Mouse (Mus musculus) lung, embryonic 16.5 days (tissue): ENCODE measurements around the gene Echdc2. TPM values are rescaled to one million over a fixed set of nuclear protein-coding genes. Genes with fewer than 3 reads are reported as not detected.

ENCODE experiments used
- ATAC-seq: fragments of 200-750 bp; cut with Nextera tagmentation; 2 replicates; pipeline ENCODE4 v1.8.0; 2017; ENCODE audit warnings: low read depth, mild to moderate bottlenecking, moderate library complexity
- H3K27ac ChIP-seq: fragments of 300-500 bp; sonication (generic); 2 replicates; pipeline ENCODE4 v1.5.1; 2014; ENCODE audit warnings: mild to moderate bottlenecking, control low read depth, low read length
- H3K27me3 ChIP-seq: fragments of 300-500 bp; sonication (generic); 2 replicates; pipeline ENCODE4 v1.6.1; 2014; ENCODE audit warnings: low read depth, low read length, mixed read lengths; ENCODE audit not compliant: control insufficient read depth, insufficient read depth
- H3K36me3 ChIP-seq: fragments of 300-500 bp; sonication (generic); 2 replicates; pipeline ENCODE4 v1.6.1; 2014; ENCODE audit warnings: low read length; ENCODE audit not compliant: control insufficient read depth, insufficient read depth
- H3K4me1 ChIP-seq: fragments of 300-500 bp; sonication (generic); replicated peaks from 2 replicates; pipeline ENCODE4 v1.6.1; 2014; ENCODE audit warnings: low read length, mixed read lengths; ENCODE audit not compliant: control insufficient read depth, insufficient read depth
- H3K4me2 ChIP-seq: fragments of 300-500 bp; sonication (generic); 2 replicates; pipeline ENCODE4 v1.6.1; 2014; ENCODE audit warnings: low read depth, low read length, control low read depth
- H3K4me3 ChIP-seq: fragments of 300-500 bp; sonication (generic); 2 replicates; pipeline ENCODE4 v1.5.1; 2014; ENCODE audit warnings: mild to moderate bottlenecking, low read length, control low read depth
- H3K9ac ChIP-seq: fragments of 300-500 bp; sonication (generic); 2 replicates; pipeline ENCODE4 v1.6.1; 2014; ENCODE audit warnings: low read length, control low read depth
- H3K9me3 ChIP-seq: fragments of 300-500 bp; sonication (generic); 2 replicates; pipeline ENCODE4 v1.6.1; 2016; ENCODE audit warnings: low read length; ENCODE audit not compliant: control insufficient read depth
- WGBS: fragments of 180-500 bp; shearing (Covaris S2); extraction: QIAGEN DNeasy Blood & Tissue Kit; methylation state at CpG from one replicate; pipeline ENCODE4 v1.1.7; 2014; 5-methylcytosine and 5-hydroxymethylcytosine counted together
- polyA plus RNA-seq: library from polyadenylated mRNA; unstranded; fragments of >200 nt; fragmentation: Nextera tagmentation; extraction: Ambion mirVana; gene quantifications from 2 replicates; pipeline ENCODE4 v1.2.1, GENCODE M21; 2015

Echdc2 gene
- 49.4 and 50.5 TPM in 2 replicates for polyA plus RNA-seq

DNA sequence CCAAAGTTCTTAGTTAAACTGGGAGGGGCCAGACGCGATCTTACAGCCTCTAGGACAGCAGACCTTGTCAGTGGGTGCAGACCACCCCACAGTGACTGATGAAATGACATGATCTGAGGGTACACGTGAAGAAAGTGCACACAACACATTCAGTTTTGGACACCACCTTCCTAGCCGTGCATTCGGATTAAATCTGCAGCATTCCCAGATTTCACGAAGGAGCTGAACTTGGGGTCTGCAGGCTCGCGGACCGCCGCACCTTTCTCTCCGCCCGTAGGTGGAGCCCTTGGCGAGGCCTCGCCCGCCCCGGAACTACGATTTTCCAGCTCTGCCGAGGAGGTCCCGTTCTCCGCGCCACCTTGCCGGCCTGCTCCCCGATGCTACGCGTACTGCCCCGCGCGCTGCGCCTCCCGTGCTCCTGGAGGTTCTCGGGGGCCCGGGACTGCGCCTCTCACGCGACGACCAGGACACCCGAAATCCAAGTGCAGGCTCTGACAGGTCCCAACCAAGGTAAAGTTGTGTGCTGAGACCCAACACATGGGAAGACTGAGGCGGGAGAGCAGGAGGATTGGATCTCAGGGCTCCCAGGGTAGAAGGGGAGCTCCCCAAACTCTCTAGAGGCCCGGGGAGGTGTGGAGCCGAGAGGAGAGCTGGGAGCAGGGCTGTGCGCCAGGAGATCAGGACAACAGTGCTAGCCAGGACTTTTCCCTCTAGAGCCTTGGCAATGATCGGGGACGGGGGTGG lies at the start of gene Echdc2:
Gene Echdc2 (plus strand): TSS at position 286 of the 744 bp plus-strand sequence.
- Histone ChIP-seq H3K4me2 (peak within 1 kb of the TSS; percentile 77), H3K9me3 (no peaks in the 10 kb centered on the region), H3K4me1 (peaks cover 3% of the 10 kb centered on the region; the same call in 1 of the 2 replicates), H3K27ac (no peak within 1 kb of the TSS), H3K4me3 (peak within 1 kb of the TSS; percentile 68), H3K36me3 (no peaks in the 10 kb centered on the region), H3K27me3 (no peaks in the 10 kb centered on the region), H3K9ac (peak within 1 kb of the TSS; percentile 73)
- WGBS, result under 1% methylated on average over 43 of the region's 43 CpGs
- peak; percentile 78 for ATAC-seq

DNA sequence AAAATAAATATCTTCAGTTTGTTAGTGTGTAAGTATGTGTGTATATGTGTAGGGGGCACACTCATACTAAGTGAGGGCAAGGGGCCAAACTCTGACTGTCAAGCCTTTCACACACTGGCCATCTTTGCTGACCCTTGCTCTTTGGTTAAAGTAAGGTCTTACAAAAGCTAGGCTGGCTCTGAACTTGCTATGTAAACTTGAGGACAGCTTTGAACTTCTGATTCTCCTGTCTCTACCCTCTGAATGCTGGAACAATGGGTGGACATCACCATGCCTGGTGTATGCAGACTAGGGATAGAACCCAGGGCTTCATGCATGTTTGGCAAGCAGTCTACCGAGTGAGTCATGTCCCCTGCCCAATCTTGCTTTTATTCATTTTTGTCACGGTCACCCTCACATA lies 48.8 kb upstream of the Echdc2 start:
- Histone ChIP-seq H3K27me3 (no peaks in the 10 kb centered on the region), H3K36me3 (peaks cover 2% of the 10 kb centered on the region; the same call in 1 of the 2 replicates), H3K27ac (no peak overlapping the region), H3K9ac (no peak overlapping the region), H3K4me2 (no peak overlapping the region), H3K9me3 (no peaks in the 10 kb centered on the region), H3K4me3 (no peak overlapping the region), H3K4me1 (no peaks in the 10 kb centered on the region)
- 83% methylated on average over 2 of the region's 2 CpGs for WGBS
- ATAC-seq, result no peak

DNA sequence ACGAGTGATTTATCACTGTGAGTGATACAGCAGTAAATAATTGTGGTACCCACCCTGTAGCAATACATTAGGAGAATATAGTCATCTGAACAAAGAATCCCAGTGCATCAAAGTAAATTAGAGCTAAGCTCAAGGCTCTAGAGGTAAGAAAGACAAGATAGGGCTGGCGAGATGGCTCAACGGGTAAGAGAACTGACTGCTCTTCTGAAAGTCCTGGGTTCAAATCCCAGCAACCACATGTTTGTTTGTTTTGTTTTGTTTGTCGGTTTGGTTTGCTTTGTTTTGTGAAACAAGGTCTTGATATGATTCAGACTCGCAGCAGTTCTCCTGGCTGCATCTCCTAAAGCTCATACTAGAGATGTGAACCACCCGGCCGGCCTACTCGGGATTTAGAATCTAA lies 47.7 kb upstream of the Echdc2 start:
- 85% methylated on average over 8 of the region's 8 CpGs for WGBS
- no peaks in the 10 kb centered on the region for H3K27me3 ChIP-seq
- H3K4me3 ChIP-seq, result peak overlapping the region; percentile 64; the same call in 1 of the 2 replicates
- H3K4me2 ChIP-seq, result peak overlapping the region; percentile 54
- H3K27ac ChIP-seq, result no peak overlapping the region
- no peaks in the 10 kb centered on the region for H3K4me1 ChIP-seq
- no peaks in the 10 kb centered on the region for H3K9me3 ChIP-seq
- no peak for ATAC-seq
- no peak overlapping the region for H3K9ac ChIP-seq
- H3K36me3 ChIP-seq, result no peaks in the 10 kb centered on the region

DNA sequence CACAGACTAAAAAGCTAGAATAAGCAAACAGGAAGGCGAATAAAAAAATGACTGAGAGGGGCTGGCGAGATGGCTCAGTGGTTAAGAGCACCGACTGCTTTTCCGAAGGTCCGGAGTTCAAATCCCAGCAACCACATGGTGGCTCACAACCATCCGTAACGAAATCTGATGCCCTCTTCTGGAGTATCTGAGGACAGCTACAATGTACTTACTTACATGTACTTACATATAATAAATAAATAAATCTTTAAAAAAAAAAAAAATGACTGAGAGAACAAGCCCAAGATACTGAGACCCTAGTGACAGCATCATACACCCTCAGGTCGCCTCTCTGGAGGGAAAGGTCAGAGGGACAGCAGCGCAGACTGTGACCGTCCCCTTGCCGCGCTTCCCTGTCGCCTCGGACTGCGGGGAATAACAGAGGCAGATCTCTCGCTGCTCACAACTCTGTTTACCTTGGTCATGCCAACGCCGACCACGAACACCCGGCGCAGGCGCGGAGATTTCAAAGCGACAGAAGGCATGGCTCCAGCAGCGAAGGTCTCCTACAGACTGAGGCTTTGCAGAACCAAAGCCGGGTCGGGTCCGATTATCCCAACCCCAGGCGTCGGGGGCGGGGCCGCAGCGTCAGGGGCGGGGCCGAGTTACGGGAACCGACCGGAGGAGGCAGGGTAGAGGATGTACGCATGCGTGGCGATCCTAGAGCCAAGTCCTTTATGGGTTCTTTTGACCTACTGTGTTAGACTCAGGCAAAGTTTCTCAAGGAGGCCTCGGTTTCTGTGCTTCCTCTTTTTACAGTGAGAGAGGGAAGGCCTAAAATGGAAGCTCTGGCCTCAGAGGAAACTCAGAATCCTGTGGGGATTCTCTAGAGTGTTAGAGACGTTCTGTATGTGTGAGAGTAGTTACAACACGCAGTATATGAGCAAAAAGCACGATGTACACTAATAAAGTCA lies 47.0 kb upstream of the Echdc2 start:
- Histone ChIP-seq H3K4me2 (peak overlapping the region; percentile 54), H3K9ac (peak overlapping the region; percentile 70), H3K9me3 (no peaks in the 10 kb centered on the region), H3K4me3 (peak overlapping the region; percentile 64), H3K27ac (peak overlapping the region; percentile 56), H3K27me3 (no peaks in the 10 kb centered on the region), H3K36me3 (no peaks in the 10 kb centered on the region), H3K4me1 (no peaks in the 10 kb centered on the region)
- WGBS, result 12% methylated on average over 43 of the region's 45 CpGs
- ATAC-seq, result peak; percentile 94

DNA sequence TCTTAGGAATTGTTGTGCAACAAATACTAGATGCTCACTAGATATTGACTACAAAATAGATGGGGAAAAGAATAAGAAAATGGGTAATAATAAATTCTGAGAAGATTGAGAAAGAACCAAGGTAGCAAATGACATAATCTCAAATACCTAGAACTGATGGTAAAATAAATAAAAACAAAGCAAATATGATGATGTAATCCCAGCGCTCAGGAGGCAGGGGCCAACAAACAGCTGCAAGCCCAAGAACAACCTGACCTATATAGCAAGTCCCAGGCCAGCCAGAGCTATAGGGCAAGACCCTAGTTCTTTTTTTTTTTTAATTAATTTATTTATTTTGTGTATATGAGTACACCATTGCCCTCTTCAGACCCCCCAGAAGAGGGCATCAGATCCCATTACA lies 41.1 kb upstream of the Echdc2 start:
- Histone ChIP-seq H3K27me3 (no peaks in the 10 kb centered on the region), H3K9ac (no peak overlapping the region), H3K4me3 (no peak overlapping the region), H3K4me2 (no peak overlapping the region), H3K36me3 (no peaks in the 10 kb centered on the region), H3K4me1 (no peaks in the 10 kb centered on the region), H3K27ac (no peak overlapping the region), H3K9me3 (no peaks in the 10 kb centered on the region)
- WGBS, result 93% methylated on average over 1 of the region's 1 CpGs
- no peak for ATAC-seq

DNA sequence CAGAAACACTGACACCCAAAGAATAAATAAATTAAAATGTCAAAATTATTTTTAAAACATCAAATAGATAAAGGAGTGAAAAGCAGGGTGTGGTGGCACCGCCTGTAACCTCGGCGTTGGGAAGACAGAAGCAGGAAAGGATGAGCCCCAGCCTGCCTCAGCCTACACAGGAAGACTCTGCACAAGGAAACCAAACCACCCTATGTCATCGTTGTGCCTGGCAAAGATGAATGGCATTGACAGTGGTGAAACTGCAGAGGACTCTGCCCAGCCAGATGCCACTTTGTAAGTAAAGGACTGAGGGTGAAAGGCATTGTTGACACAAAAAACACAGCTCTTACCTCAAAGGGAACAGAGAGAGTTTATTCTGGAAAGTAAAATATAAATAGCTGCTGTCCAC lies 39.0 kb upstream of the Echdc2 start:
- H3K27me3 ChIP-seq, result no peaks in the 10 kb centered on the region
- H3K4me1 ChIP-seq, result no peaks in the 10 kb centered on the region
- no peak for ATAC-seq

DNA sequence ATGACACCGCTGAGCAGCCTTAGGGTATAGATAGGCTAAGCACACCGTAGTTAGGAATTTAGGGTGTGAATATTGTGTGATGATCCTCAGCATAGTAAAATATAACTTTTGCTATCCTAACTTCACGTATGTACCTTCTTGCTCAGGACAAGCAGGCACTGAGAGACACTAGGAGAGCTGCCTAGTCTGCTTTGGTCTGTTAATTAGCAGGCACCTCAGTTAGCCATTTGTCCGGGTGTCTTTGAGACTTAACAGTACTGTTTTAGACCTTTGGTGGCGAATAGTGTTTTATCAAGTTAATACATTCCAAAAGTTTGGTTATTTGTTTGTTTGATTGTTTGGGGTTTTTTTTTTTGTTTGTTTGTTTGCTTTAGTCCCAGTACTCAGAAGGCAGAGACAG lies 37.7 kb upstream of the Echdc2 start:
- ATAC-seq, result no peak
- Histone ChIP-seq H3K4me1 (no peaks in the 10 kb centered on the region), H3K4me3 (no peak overlapping the region), H3K36me3 (no peaks in the 10 kb centered on the region), H3K9ac (no peak overlapping the region), H3K27me3 (no peaks in the 10 kb centered on the region), H3K4me2 (no peak overlapping the region), H3K9me3 (no peaks in the 10 kb centered on the region), H3K27ac (no peak overlapping the region)
- WGBS, result 83% methylated on average over 5 of the region's 5 CpGs

More for the DNA sequence above, 39.0 kb upstream of the Echdc2 start:
- no peak overlapping the region for H3K27ac ChIP-seq
- no peak overlapping the region for H3K4me2 ChIP-seq
- no peaks in the 10 kb centered on the region for H3K9me3 ChIP-seq
- H3K4me3 ChIP-seq, result no peak overlapping the region
- no peak overlapping the region for H3K9ac ChIP-seq
- no peaks in the 10 kb centered on the region for H3K36me3 ChIP-seq
- WGBS, result 63% methylated on average over 4 of the region's 4 CpGs

DNA sequence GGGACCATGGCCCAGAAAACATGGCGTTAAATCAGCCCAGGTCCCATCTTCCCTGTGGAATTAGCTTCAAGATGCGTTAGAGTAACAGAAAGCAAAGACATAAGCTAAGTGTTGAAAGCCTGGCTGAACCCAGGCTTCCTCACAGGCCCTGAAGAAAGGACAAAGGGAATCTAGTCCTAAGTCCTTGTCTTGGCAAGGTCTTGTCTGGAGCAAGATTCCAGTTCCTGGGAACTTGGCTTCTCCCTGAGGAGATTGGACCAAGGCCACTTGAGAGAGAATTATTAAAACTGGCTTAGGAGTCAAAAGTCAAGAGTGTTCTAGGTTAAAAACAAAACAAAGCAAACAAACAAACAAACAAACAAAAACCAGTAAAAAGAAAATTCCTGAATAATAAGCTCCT lies 36.9 kb upstream of the Echdc2 start:
- Histone ChIP-seq H3K36me3 (no peaks in the 10 kb centered on the region), H3K9ac (no peak overlapping the region), H3K4me3 (no peak overlapping the region), H3K4me2 (no peak overlapping the region), H3K27ac (no peak overlapping the region), H3K4me1 (no peaks in the 10 kb centered on the region), H3K9me3 (no peaks in the 10 kb centered on the region), H3K27me3 (no peaks in the 10 kb centered on the region)
- WGBS, result 93% methylated on average over 2 of the region's 2 CpGs
- no peak for ATAC-seq

DNA sequence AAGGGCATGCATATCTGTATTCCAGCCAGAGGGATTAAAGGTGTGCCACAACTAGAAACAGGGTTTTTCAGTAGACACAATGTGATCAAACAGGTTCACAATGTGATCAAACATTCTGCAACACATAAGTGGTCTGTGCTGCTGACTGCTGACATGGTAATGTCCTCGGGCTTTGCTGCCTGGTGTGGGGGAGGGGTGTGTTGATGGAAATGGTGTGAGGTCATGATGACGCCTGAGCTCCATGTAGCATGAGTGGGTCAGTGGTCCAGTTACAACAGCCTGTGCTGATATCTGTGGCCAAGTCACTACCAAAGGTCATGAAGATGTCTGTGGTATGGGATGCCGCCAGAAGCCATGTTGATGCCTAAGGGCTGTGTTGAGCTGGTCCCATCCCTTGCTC lies 34.8 kb upstream of the Echdc2 start:
- Histone ChIP-seq H3K27me3 (no peaks in the 10 kb centered on the region), H3K4me3 (no peak overlapping the region), H3K4me1 (no peaks in the 10 kb centered on the region), H3K36me3 (no peaks in the 10 kb centered on the region), H3K27ac (no peak overlapping the region), H3K4me2 (no peak overlapping the region), H3K9ac (no peak overlapping the region), H3K9me3 (no peaks in the 10 kb centered on the region)
- no peak for ATAC-seq
- 67% methylated on average over 3 of the region's 3 CpGs for WGBS
